Mouse (Mus musculus) hindbrain, embryonic 11.5 days (tissue): Measurements from ENCODE around the gene Amigo1. TPM values are rescaled to one million over a fixed set of nuclear protein-coding genes. Genes with fewer than 3 reads are reported as not detected.

Source experiments
- ATAC-seq: fragments of 200-750 bp; cut with Nextera tagmentation; 2 replicates; pipeline ENCODE4 v1.8.0; 2017; ENCODE audit warnings: mild to moderate bottlenecking, moderate TSS enrichment, moderate library complexity; ENCODE audit not compliant: low FRiP score
- DNase-seq: peaks from one replicate; pipeline ENCODE4 v3.0.0-alpha.2; 2015; ENCODE audit warnings: low spot score
- H3K27ac ChIP-seq: fragments of 300-500 bp; sonication (generic); 2 replicates; pipeline ENCODE4 v1.5.1; 2014; ENCODE audit warnings: mild to moderate bottlenecking, low read depth, low read length
- H3K27me3 ChIP-seq: fragments of 300-500 bp; sonication (generic); 2 replicates; pipeline ENCODE4 v1.6.1; 2014; ENCODE audit warnings: mild to moderate bottlenecking, low read length, moderate library complexity, mixed read lengths; ENCODE audit not compliant: control insufficient read depth, insufficient read depth
- H3K36me3 ChIP-seq: fragments of 300-500 bp; sonication (generic); 2 replicates; pipeline ENCODE4 v1.6.1; 2014; ENCODE audit warnings: mild to moderate bottlenecking, low read length, moderate library complexity, mixed read lengths; ENCODE audit not compliant: control insufficient read depth, insufficient read depth
- H3K4me1 ChIP-seq: fragments of 300-500 bp; sonication (generic); replicated peaks from 2 replicates; pipeline ENCODE4 v1.6.1; 2014; ENCODE audit warnings: low read length, mixed read lengths; ENCODE audit not compliant: control insufficient read depth, insufficient read depth
- H3K4me2 ChIP-seq: fragments of 300-500 bp; sonication (generic); replicated peaks from 2 replicates; pipeline ENCODE4 v1.6.1; 2014; ENCODE audit warnings: mild to moderate bottlenecking, low read depth, low read length
- H3K4me3 ChIP-seq: fragments of 300-500 bp; sonication (generic); 2 replicates; pipeline ENCODE4 v1.5.1; 2014; ENCODE audit warnings: low read depth, low read length
- H3K9ac ChIP-seq: fragments of 300-500 bp; sonication (generic); 2 replicates; pipeline ENCODE4 v1.6.1; 2014; ENCODE audit warnings: low read depth, low read length
- H3K9me3 ChIP-seq: fragments of 300-500 bp; sonication (generic); 2 replicates; pipeline ENCODE4 v1.6.1; 2016; ENCODE audit warnings: low read length; ENCODE audit not compliant: control insufficient read depth
- WGBS: fragments of 180-500 bp; shearing (Covaris S2); extraction: QIAGEN DNeasy Blood & Tissue Kit; methylation state at CpG from one replicate; pipeline ENCODE4 v1.1.7; 2014; 5-methylcytosine and 5-hydroxymethylcytosine counted together
- polyA plus RNA-seq: library from polyadenylated mRNA; unstranded; fragments of >200 nt; fragmentation: Nextera tagmentation; extraction: Ambion mirVana; gene quantifications from 2 replicates; pipeline ENCODE4 v1.2.1, GENCODE M21; 2014

The Amigo1 gene
- polyA plus RNA-seq, 1 experiment from 2014 or later: 4.2 TPM

- H3K36me3 ChIP-seq: no peaks in the 10 kb centered on the region
- peaks cover 11% of the 10 kb centered on the region for H3K4me1 ChIP-seq
- no peak for ATAC-seq
- 86% methylated on average over 4 of the region's 4 CpGs for WGBS
- no peaks in the 10 kb centered on the region for H3K9me3 ChIP-seq
- no peak for DNase-seq
- H3K27ac ChIP-seq: no peak overlapping the region
- no peak overlapping the region for H3K4me3 ChIP-seq
- H3K9ac ChIP-seq: no peak overlapping the region
- no peak overlapping the region for H3K4me2 ChIP-seq
- no peaks in the 10 kb centered on the region for H3K27me3 ChIP-seq
Measured at GRCm38 (mm10) chr3:108195287-108195686, 9.2 kb downstream of the Amigo1 start.

GRCm38 (mm10) chr3:108195941-108196590 lies 9.9 kb downstream of the Amigo1 start:
- no peak overlapping the region for H3K4me3 ChIP-seq
- H3K27me3 ChIP-seq: no peaks in the 10 kb centered on the region
- H3K9me3 ChIP-seq: no peaks in the 10 kb centered on the region
- H3K27ac ChIP-seq: peak overlapping the region; percentile 68
- WGBS: 80% methylated on average over 7 of the region's 7 CpGs
- H3K4me2 ChIP-seq: no peak overlapping the region
- DNase-seq (no peak), ATAC-seq (no peak)
- peak overlapping the region; percentile 20; the same call in 1 of the 2 replicates for H3K9ac ChIP-seq
- peaks cover 11% of the 10 kb centered on the region for H3K4me1 ChIP-seq
- H3K36me3 ChIP-seq: no peaks in the 10 kb centered on the region

DNA sequence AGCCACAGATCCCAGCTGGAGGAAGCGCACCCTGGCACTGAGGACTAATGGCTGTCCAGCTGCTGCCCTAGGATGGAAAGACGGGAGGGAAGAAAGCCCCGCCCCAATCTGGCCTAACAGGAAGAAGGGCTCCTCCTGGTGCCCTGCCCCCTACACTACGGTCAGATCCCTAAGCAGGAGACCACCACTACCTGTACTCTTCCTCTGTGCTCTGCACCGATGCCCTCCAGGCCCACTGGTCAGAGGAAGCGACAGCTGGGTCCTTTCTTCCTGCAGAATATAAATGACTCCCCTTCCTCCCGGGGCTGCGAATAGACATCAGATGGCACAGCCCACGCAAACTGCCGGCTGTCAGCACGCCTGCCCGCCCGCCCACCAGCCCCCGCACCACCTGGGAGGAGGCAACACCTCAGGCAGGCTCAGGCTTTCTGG lies 10.9 kb downstream of the Amigo1 start:
- H3K4me3 ChIP-seq: no peak overlapping the region
- H3K27ac ChIP-seq: peak overlapping the region; percentile 68
- DNase-seq (peak; percentile 76), ATAC-seq (peak; percentile 68)
- no peaks in the 10 kb centered on the region for H3K9me3 ChIP-seq
- no peak overlapping the region for H3K9ac ChIP-seq
- WGBS: 16% methylated on average over 14 of the region's 14 CpGs
- H3K36me3 ChIP-seq: no peaks in the 10 kb centered on the region
- H3K4me1 ChIP-seq: peaks cover 14% of the 10 kb centered on the region
- no peaks in the 10 kb centered on the region for H3K27me3 ChIP-seq
- H3K4me2 ChIP-seq: 0 out of 2 replicates have a peak overlapping the region, but pooled peaks have one; percentile 9

DNA sequence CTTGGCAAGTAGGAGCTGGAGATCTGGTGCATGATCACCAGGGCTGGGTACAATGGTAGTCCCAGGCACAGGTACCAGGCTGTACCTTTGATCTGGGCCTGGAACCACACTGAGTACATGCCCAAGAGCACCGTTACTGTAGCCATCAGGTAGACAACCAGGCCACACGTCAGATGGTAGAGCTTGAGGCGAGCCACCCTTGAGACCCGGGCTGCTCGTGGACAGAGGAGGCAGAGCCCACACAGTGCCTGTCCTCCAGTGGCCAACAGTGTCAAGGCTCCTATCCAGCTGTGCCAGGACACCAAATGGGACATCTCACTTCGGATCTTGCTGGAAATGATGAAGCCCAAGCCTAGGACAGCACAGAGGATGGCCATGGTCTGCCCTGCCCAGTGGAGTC lies 13.1 kb downstream of the Amigo1 start:
- Histone ChIP-seq H3K27me3 (no peaks in the 10 kb centered on the region), H3K27ac (no peak overlapping the region), H3K4me2 (no peak overlapping the region), H3K9me3 (no peaks in the 10 kb centered on the region), H3K4me3 (no peak overlapping the region), H3K4me1 (peaks cover 14% of the 10 kb centered on the region), H3K36me3 (no peaks in the 10 kb centered on the region), H3K9ac (no peak overlapping the region)
- WGBS: 93% methylated on average over 6 of the region's 6 CpGs
- ATAC-seq: no peak
- no peak for DNase-seq

DNA sequence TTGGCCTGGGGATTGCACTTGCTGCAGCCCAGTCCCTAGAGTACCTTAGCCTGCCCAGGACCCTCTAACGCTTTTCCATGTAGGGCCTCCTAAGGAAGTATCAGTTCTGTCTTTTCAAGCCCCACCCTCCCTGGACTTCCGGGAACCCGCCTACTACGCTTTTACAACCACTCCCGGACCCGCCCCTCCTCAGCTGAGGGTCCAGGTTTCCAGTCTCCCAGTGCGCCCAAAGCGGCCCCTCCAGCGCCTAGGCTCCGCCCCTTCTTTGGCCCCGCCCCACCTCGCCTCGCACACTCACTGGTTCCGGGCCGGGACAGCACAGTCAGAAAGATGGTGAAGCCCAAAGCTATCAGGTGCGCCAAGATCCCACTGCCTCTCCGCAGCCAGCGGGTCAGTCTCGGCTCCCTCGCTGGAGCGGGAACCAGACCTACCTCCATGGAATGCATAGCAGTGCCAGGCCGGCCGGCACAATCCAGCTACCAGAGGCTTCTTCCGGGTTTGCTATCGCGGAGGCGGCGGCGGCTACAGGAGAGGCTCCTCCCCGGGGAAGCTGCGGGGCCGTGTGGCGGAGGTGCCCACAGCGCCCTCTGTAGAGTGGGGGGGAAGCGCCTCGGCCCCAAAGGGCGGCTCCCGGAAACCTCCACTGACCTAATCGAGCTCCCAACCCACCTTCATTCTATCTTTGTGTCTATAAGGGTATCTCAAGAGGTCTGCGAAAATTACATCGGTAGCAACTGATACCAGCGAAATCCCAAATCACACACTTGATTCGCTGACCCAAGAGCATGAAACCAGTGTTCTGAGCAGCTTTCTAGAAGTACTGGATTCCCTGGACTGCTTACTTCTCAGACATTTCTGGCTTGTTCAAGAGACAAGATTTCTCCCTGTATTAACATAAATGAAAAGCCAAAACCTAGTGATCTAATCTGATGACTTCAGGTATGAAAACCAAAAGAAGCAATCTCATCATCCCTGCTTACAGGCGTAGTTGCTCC lies 14.5 kb downstream of the Amigo1 start, which contains the start of gene Cyb561d1:
Gene Cyb561d1, minus strand, starts transcription at position 884 of the 995 bp plus-strand sequence.
- ATAC-seq (peak; percentile 91), DNase-seq (peak; percentile 92)
- H3K9ac ChIP-seq: peak within 1 kb of the TSS; percentile 51
- peak within 1 kb of the TSS; percentile 64 for H3K4me2 ChIP-seq
- WGBS: 3% methylated on average over 43 of the region's 44 CpGs
- peaks cover 14% of the 10 kb centered on the region for H3K4me1 ChIP-seq
- H3K27me3 ChIP-seq: no peaks in the 10 kb centered on the region
- H3K36me3 ChIP-seq: peaks cover 3% of the 10 kb centered on the region; the same call in 1 of the 2 replicates
- H3K27ac ChIP-seq: peak within 1 kb of the TSS; percentile 82
- peak within 1 kb of the TSS; percentile 59 for H3K4me3 ChIP-seq
- H3K9me3 ChIP-seq: no peaks in the 10 kb centered on the region

- H3K36me3 ChIP-seq: peaks cover 3% of the 10 kb centered on the region; the same call in 1 of the 2 replicates
Measured at GRCm38 (mm10) chr3:108202506-108202905, 16.4 kb downstream of the Amigo1 start.

DNA sequence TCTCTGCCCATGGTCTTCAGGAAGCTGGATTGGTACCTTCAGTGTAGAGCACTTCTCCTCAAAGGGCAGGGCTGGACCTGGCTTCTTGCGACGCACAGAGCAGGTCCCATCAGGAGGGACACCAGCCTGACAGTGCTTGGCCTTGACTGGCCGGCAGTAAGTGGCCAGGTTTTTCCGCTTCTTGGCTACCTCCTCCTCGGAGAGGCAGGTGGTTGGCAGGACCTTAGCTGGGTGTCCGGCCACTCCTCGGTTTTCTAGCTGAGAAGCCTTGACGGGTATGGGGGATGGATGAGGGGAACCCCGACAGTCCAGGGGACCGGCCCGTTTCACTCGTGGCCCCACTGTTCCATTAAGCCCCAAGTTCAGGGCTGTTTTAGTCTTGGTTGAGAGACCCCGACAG lies 17.1 kb downstream of the Amigo1 start:
- whole genome bisulfite sequencing: 91% methylated on average over 13 of the region's 13 CpGs
- ATAC-seq (no peak), DNase-seq (no peak)
- Histone ChIP-seq H3K4me1 (0 out of 2 replicates have a peak, but pooled peaks cover 3% of the 10 kb centered on the region), H3K27me3 (no peaks in the 10 kb centered on the region), H3K36me3 (peaks cover 3% of the 10 kb centered on the region; the same call in 1 of the 2 replicates), H3K27ac (no peak overlapping the region), H3K9me3 (no peaks in the 10 kb centered on the region), H3K4me2 (no peak overlapping the region), H3K9ac (no peak overlapping the region), H3K4me3 (no peak overlapping the region)

More at GRCm38 (mm10) chr3:108202506-108202905, 16.4 kb downstream of the Amigo1 start:
- no peak overlapping the region for H3K4me2 ChIP-seq
- ATAC-seq: no peak
- DNase-seq: no peak
- no peak overlapping the region for H3K4me3 ChIP-seq
- no peaks in the 10 kb centered on the region for H3K27me3 ChIP-seq
- H3K9me3 ChIP-seq: no peaks in the 10 kb centered on the region
- 0 out of 2 replicates have a peak, but pooled peaks cover 3% of the 10 kb centered on the region for H3K4me1 ChIP-seq
- H3K9ac ChIP-seq: no peak overlapping the region
- no peak overlapping the region for H3K27ac ChIP-seq

- Histone ChIP-seq H3K9ac (no peak overlapping the region), H3K4me3 (no peak overlapping the region), H3K4me1 (peaks cover 3% of the 10 kb centered on the region; the same call in 1 of the 2 replicates), H3K27me3 (no peaks in the 10 kb centered on the region), H3K4me2 (no peak overlapping the region), H3K36me3 (peaks cover 3% of the 10 kb centered on the region; the same call in 1 of the 2 replicates), H3K9me3 (no peaks in the 10 kb centered on the region), H3K27ac (no peak overlapping the region)
- ATAC-seq (peak; percentile 17; the same call in 1 of the 2 replicates), DNase-seq (peak; percentile 87)
- 84% methylated on average over 11 of the region's 11 CpGs for WGBS
Measured at GRCm38 (mm10) chr3:108203621-108204325, 17.6 kb downstream of the Amigo1 start.
